ENCODE assay signal across 20 mouse cellular contexts in the genomic region with DNA sequence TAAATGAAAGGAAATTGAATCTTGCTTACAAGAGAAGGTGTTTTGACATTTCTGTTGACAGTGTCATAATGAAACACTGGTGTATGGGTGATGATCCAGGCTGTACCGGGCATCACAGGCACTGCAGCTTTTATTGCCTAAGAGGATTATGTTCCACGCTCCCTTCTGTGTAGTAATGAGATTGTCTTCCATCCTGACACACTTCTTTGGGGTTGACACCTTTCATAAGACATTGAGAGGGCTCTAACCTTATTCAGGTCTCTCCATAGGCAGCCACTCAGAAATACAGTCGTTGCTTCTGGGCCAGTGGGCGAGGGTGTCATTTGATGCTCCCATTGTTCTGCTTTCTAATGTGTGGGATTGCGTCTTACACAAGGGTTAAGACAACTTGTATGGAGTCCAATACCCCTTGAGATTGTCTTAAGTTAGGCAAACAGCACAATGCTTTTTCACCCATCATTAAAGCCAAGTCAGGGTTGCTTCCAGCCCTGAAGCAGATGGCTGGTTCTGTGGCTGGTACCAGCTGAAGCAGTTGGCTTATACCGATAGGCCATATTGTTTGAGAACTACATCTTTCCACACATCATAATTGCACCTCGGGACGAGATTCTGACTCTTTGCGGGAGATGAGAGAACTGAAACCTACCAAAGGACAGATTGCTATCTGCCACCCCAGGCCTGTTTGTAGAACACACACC.
DNase-seq lines count a peak whose midpoint lies in the region; ATAC-seq lines count a peak whose summit lies in the region.
"Had no signal": no experiment of that assay in that cellular context is flagged by ENCODE, and none has a peak within 500 bp of the region (broad histone marks: within the 10 kb centered on the region; RNA-seq: fewer than 3 reads in every experiment).

No protein-coding gene starts in this region.

- DNase-seq in cerebellum, postnatal 10 days = peak; percentile 40 to 47
- no peak for DNase-seq in cerebellum, adult 18-20 months
- DNase-seq in layer of hippocampus, adult 9-11 months = peak; percentile 32
- DNase-seq in layer of hippocampus, adult 11-12 months (ENCODE audit: low spot score) = no peak
- DNase-seq in hindbrain, embryonic 14.5 days (ENCODE audit: low spot score) = no peak
- DNase-seq: adrenal gland, postnatal 14 days; cerebellum, postnatal 25 days; gastrocnemius, adult 2 months; heart, postnatal 14 days; kidney, postnatal 10 days; thymus, postnatal 36 days had no signal

- no peaks in the 10 kb centered on the region for H3K27me3 ChIP-seq in hindbrain, embryonic 14.5 days (ENCODE audit: control insufficient read depth, insufficient read depth, low read length)
- no peaks in the 10 kb centered on the region for H3K27me3 ChIP-seq in neural tube, embryonic 13.5 days
- no peaks in the 10 kb centered on the region for H3K27me3 ChIP-seq in kidney, embryonic 16.5 days (ENCODE audit: insufficient read depth, low read length)
- no peaks in the 10 kb centered on the region for H3K27me3 ChIP-seq in intestine, embryonic 16.5 days (replicated peaks; ENCODE audit: control insufficient read depth, insufficient read depth, low read length)
- H3K27me3 ChIP-seq: CH12.LX; intestine, embryonic 15.5 days; neural tube, embryonic 12.5 days had no signal

- peak overlapping the region; percentile 21; the same call in 1 of the 2 replicates for H3K27ac ChIP-seq in hindbrain, embryonic 14.5 days
- H3K27ac ChIP-seq in neural tube, embryonic 13.5 days (replicated peaks) = 0 out of 2 replicates have a peak overlapping the region, but pooled peaks have one; percentile 18
- no peak overlapping the region for H3K27ac ChIP-seq in kidney, embryonic 16.5 days (ENCODE audit: low read length)
- H3K27ac ChIP-seq in intestine, embryonic 16.5 days (ENCODE audit: low read length) = no peak overlapping the region
- H3K27ac ChIP-seq: embryonic facial prominence, embryonic 10.5 days; gastrocnemius, adult 2 months; intestine, embryonic 15.5 days; left cerebral cortex, adult 2 months; neural tube, embryonic 12.5 days had no signal

- H3K36me3 ChIP-seq in hindbrain, embryonic 14.5 days (replicated peaks; ENCODE audit: control insufficient read depth, insufficient read depth) = no peaks in the 10 kb centered on the region
- no peaks in the 10 kb centered on the region for H3K36me3 ChIP-seq in neural tube, embryonic 13.5 days
- H3K36me3 ChIP-seq in kidney, embryonic 16.5 days (ENCODE audit: insufficient read depth, low read length) = no peaks in the 10 kb centered on the region
- no peaks in the 10 kb centered on the region for H3K36me3 ChIP-seq in intestine, embryonic 16.5 days (ENCODE audit: control insufficient read depth, insufficient read depth, low read length)
- H3K36me3 ChIP-seq: embryonic facial prominence, embryonic 10.5 days; intestine, embryonic 15.5 days; neural tube, embryonic 12.5 days had no signal

- no peak overlapping the region for H3K4me3 ChIP-seq in hindbrain, embryonic 14.5 days (replicated peaks; ENCODE audit: low read length)
- H3K4me3 ChIP-seq in neural tube, embryonic 13.5 days = no peak overlapping the region
- no peak overlapping the region for H3K4me3 ChIP-seq in kidney, embryonic 16.5 days (ENCODE audit: low read length)
- H3K4me3 ChIP-seq in intestine, embryonic 16.5 days (ENCODE audit: low read length) = no peak overlapping the region
- H3K4me3 ChIP-seq: embryonic facial prominence, embryonic 10.5 days; erythroblast, embryonic 14.5 days; gastrocnemius, adult 2 months; intestine, embryonic 15.5 days; left cerebral cortex, adult 2 months; neural tube, embryonic 12.5 days had no signal

- no peak overlapping the region for H3K4me2 ChIP-seq in hindbrain, embryonic 14.5 days (replicated peaks)
- no peak overlapping the region for H3K4me2 ChIP-seq in neural tube, embryonic 13.5 days
- no peak overlapping the region for H3K4me2 ChIP-seq in kidney, embryonic 16.5 days (replicated peaks; ENCODE audit: low read depth, low read length)
- H3K4me2 ChIP-seq in intestine, embryonic 16.5 days (ENCODE audit: low read depth, low read length) = no peak overlapping the region
- H3K4me2 ChIP-seq: intestine, embryonic 15.5 days; neural tube, embryonic 12.5 days had no signal

- 0 out of 2 replicates have a peak, but pooled peaks cover 4% of the 10 kb centered on the region for H3K4me1 ChIP-seq in hindbrain, embryonic 14.5 days (replicated peaks; ENCODE audit: control insufficient read depth, insufficient read depth, low read length)
- H3K4me1 ChIP-seq in neural tube, embryonic 13.5 days (replicated peaks) = peaks cover 8% of the 10 kb centered on the region; the same call in 1 of the 2 replicates
- H3K4me1 ChIP-seq in kidney, embryonic 16.5 days (ENCODE audit: insufficient read depth, low read length) = no peaks in the 10 kb centered on the region
- no peaks in the 10 kb centered on the region for H3K4me1 ChIP-seq in intestine, embryonic 16.5 days (ENCODE audit: control insufficient read depth, insufficient read depth, low read length)
- H3K4me1 ChIP-seq: embryonic facial prominence, embryonic 10.5 days; intestine, embryonic 15.5 days; neural tube, embryonic 12.5 days had no signal

- no peak overlapping the region for H3K9ac ChIP-seq in hindbrain, embryonic 14.5 days
- H3K9ac ChIP-seq in neural tube, embryonic 13.5 days = no peak overlapping the region
- no peak overlapping the region for H3K9ac ChIP-seq in kidney, embryonic 16.5 days (replicated peaks; ENCODE audit: low read length)
- no peak overlapping the region for H3K9ac ChIP-seq in intestine, embryonic 16.5 days (ENCODE audit: low read depth, low read length)
- H3K9ac ChIP-seq: intestine, embryonic 15.5 days; neural tube, embryonic 12.5 days had no signal

- H3K9me3 ChIP-seq in hindbrain, embryonic 14.5 days (ENCODE audit: control insufficient read depth, low read length) = no peaks in the 10 kb centered on the region
- H3K9me3 ChIP-seq in neural tube, embryonic 13.5 days = no peaks in the 10 kb centered on the region
- H3K9me3 ChIP-seq in kidney, embryonic 16.5 days (ENCODE audit: low read length) = no peaks in the 10 kb centered on the region
- no peaks in the 10 kb centered on the region for H3K9me3 ChIP-seq in intestine, embryonic 16.5 days (ENCODE audit: control insufficient read depth, low read length)
- H3K9me3 ChIP-seq: embryonic facial prominence, embryonic 10.5 days; intestine, embryonic 15.5 days; neural tube, embryonic 12.5 days had no signal

- WGBS in hindbrain, embryonic 14.5 days = 62% methylated on average over 9 of the region's 9 CpGs
- whole genome bisulfite sequencing in neural tube, embryonic 13.5 days = 73% methylated on average over 9 of the region's 9 CpGs
- 74% methylated on average over 9 of the region's 9 CpGs for WGBS in kidney, embryonic 16.5 days
- 82% methylated on average over 9 of the region's 9 CpGs for WGBS in intestine, embryonic 16.5 days

- no peak for ATAC-seq in hindbrain, embryonic 14.5 days (ENCODE audit: low FRiP score)
- ATAC-seq in neural tube, embryonic 13.5 days (ENCODE audit: low read depth) = no peak
- no peak for ATAC-seq in kidney, embryonic 16.5 days (ENCODE audit: low FRiP score, low TSS enrichment)
- ATAC-seq in intestine, embryonic 16.5 days = no peak
- ATAC-seq: intestine, embryonic 15.5 days had no signal

Comparison
In these comparisons a context has a peak if more than half of its experiments do, and no peak if none do; other contexts are left out.
1. DNase-seq: peak in cerebellum, postnatal 10 days (2 of 2) and layer of hippocampus, adult 9-11 months (single experiment); none in cerebellum, adult 18-20 months (0 of 2), layer of hippocampus, adult 11-12 months (single experiment) and hindbrain, embryonic 14.5 days (single experiment).
2. H3K27ac ChIP-seq: peak in hindbrain, embryonic 14.5 days (single experiment) and neural tube, embryonic 13.5 days (single experiment); none in kidney, embryonic 16.5 days (single experiment) and intestine, embryonic 16.5 days (single experiment).